Mouse (Mus musculus) myocyte (in vitro differentiated cells): Measurements from ENCODE around the gene Tmprss11f.

Experiments used
- CEBPB ChIP-seq: IDR thresholded peaks from 2 replicates; pipeline ENCODE4 v1.6.1; 2011; ENCODE audit warnings: mild to moderate bottlenecking, moderate library complexity; ENCODE audit not compliant: poor library complexity, insufficient read depth, severe bottlenecking
- E2F4 ChIP-seq: IDR thresholded peaks from one replicate; pipeline ENCODE4 v1.6.1; 2011; ENCODE audit warnings: mild to moderate bottlenecking, control low read depth, moderate library complexity; ENCODE audit not compliant: insufficient read depth
- MAX ChIP-seq: IDR thresholded peaks from one replicate; pipeline ENCODE4 v1.6.1; 2011; ENCODE audit warnings: low read depth, mild to moderate bottlenecking, control low read depth
- MYOG ChIP-seq, 3 experiments: IDR thresholded peaks; one replicate each; pipeline ENCODE4 v1.6.1; 2011; ENCODE audit warnings: control low read depth in 2 of 3, low read depth in 2 of 3, mild to moderate bottlenecking in 2 of 3; ENCODE audit not compliant: insufficient read length in 2 of 3, control insufficient read depth in 1 of 3, insufficient read depth in 1 of 3
- POLR2A ChIP-seq: IDR thresholded peaks from one replicate; pipeline ENCODE4 v1.6.1; 2011; ENCODE audit warnings: low read depth, mild to moderate bottlenecking, control low read depth, moderate library complexity; ENCODE audit not compliant: insufficient read length
- REST ChIP-seq: IDR thresholded peaks from one replicate; pipeline ENCODE4 v1.6.1; 2011; ENCODE audit warnings: mild to moderate bottlenecking, control low read depth, moderate library complexity; ENCODE audit not compliant: insufficient read depth, insufficient read length
- USF1 ChIP-seq: IDR thresholded peaks from one replicate; pipeline ENCODE4 v1.6.1; 2011; ENCODE audit warnings: low read depth, mild to moderate bottlenecking, control low read depth, moderate library complexity

GRCm38 (mm10) chr5:86676262-86676661, 44.0 kb upstream of the Tmprss11f start, which contains the start of gene Tmprss11b:
- TF ChIP-seq E2F4 (no peak), POLR2A (no peak), REST (no peak), MAX (no peak), MYOG (IDR thresholded peaks at IDR 0.05; ENCODE audit: control insufficient read depth in 1 of 3, insufficient read depth in 1 of 3, insufficient read length in 2 of 3, low read depth in 2 of 3) (no peak), USF1 (no peak), CEBPB (no peak)
